Mouse (Mus musculus) embryonic facial prominence, embryonic 14.5 days (tissue): Measurements from ENCODE around the gene Commd1. TPM values are rescaled to one million over a fixed set of nuclear protein-coding genes. Genes with fewer than 3 reads are reported as not detected.
A peak's percentile ranks its signal among the peaks of the same experiment; 100 is the strongest.

ENCODE experiments used
- ATAC-seq: fragments of 200-750 bp; cut with Nextera tagmentation; 2 replicates; pipeline ENCODE4 v1.8.0; 2017; ENCODE audit warnings: low read depth, moderate number of reproducible peaks, moderate TSS enrichment
- DNase-seq: peaks from one replicate; pipeline ENCODE4 v3.0.0-alpha.2; 2015; ENCODE audit warnings: low spot score
- H3K27ac ChIP-seq: fragments of 300-500 bp; sonication (generic); replicated peaks from 2 replicates; pipeline ENCODE4 v1.5.1; 2014; ENCODE audit warnings: low read depth, mild to moderate bottlenecking, low read length, moderate library complexity
- H3K27me3 ChIP-seq: fragments of 300-500 bp; sonication (generic); replicated peaks from 2 replicates; pipeline ENCODE4 v1.6.1; 2014; ENCODE audit warnings: low read length; ENCODE audit not compliant: control insufficient read depth, insufficient read depth
- H3K36me3 ChIP-seq: fragments of 300-500 bp; sonication (generic); 2 replicates; pipeline ENCODE4 v1.6.1; 2014; ENCODE audit warnings: low read length, mixed read lengths; ENCODE audit not compliant: control insufficient read depth, insufficient read depth
- H3K4me1 ChIP-seq: fragments of 300-500 bp; sonication (generic); 2 replicates; pipeline ENCODE4 v1.6.1; 2014; ENCODE audit warnings: antibody characterized with exemption, low read length; ENCODE audit not compliant: control insufficient read depth, insufficient read depth
- H3K4me2 ChIP-seq: fragments of 300-500 bp; sonication (generic); 2 replicates; pipeline ENCODE4 v1.6.1; 2014; ENCODE audit warnings: low read depth, mild to moderate bottlenecking, low read length, moderate library complexity, mixed read lengths
- H3K4me3 ChIP-seq: fragments of 300-500 bp; sonication (generic); 2 replicates; pipeline ENCODE4 v1.5.1; 2014; ENCODE audit warnings: low read depth, mild to moderate bottlenecking, low read length
- H3K9ac ChIP-seq: fragments of 300-500 bp; sonication (generic); 2 replicates; pipeline ENCODE4 v1.6.1; 2014; ENCODE audit warnings: low read depth, mild to moderate bottlenecking, low read length, moderate library complexity, mixed read lengths
- H3K9me3 ChIP-seq: fragments of 300-500 bp; sonication (generic); 2 replicates; pipeline ENCODE4 v1.6.1; 2016; ENCODE audit warnings: low read length; ENCODE audit not compliant: control insufficient read depth
- WGBS: fragments of 180-500 bp; shearing (Covaris S2); extraction: QIAGEN DNeasy Blood & Tissue Kit; methylation state at CpG from one replicate; pipeline ENCODE4 v1.1.7; 2014; 5-methylcytosine and 5-hydroxymethylcytosine counted together
- polyA plus RNA-seq: library from polyadenylated mRNA; unstranded; fragments of >200 nt; fragmentation: Nextera tagmentation; extraction: Ambion mirVana; gene quantifications from 2 replicates; pipeline ENCODE4 v1.2.1, GENCODE M21; 2014

Commd1 gene
- polyA plus RNA-seq, 1 experiment from 2014 or later, result 376 TPM

GRCm38 (mm10) chr11:22886991-22887390 is 95.2 kb downstream of the Commd1 start:
- H3K27me3 ChIP-seq, result no peaks in the 10 kb centered on the region
- no peak overlapping the region for H3K9ac ChIP-seq
- H3K9me3 ChIP-seq, result no peaks in the 10 kb centered on the region
- H3K36me3 ChIP-seq, result no peaks in the 10 kb centered on the region
- no peaks in the 10 kb centered on the region for H3K4me1 ChIP-seq
- ATAC-seq (no peak), DNase-seq (no peak)
- H3K27ac ChIP-seq, result no peak overlapping the region
- 84% methylated on average over 4 of the region's 4 CpGs for WGBS
- H3K4me2 ChIP-seq, result no peak overlapping the region
- no peak overlapping the region for H3K4me3 ChIP-seq

- DNase-seq (no peak), ATAC-seq (no peak)
- Histone ChIP-seq H3K27ac (no peak overlapping the region), H3K4me2 (no peak overlapping the region), H3K9me3 (no peaks in the 10 kb centered on the region), H3K9ac (no peak overlapping the region), H3K4me1 (no peaks in the 10 kb centered on the region), H3K36me3 (no peaks in the 10 kb centered on the region), H3K4me3 (no peak overlapping the region), H3K27me3 (no peaks in the 10 kb centered on the region)
- WGBS, result 91% methylated on average over 1 of the region's 1 CpGs
Observed at GRCm38 (mm10) chr11:22885350-22885749, 96.8 kb downstream of the Commd1 start.

GRCm38 (mm10) chr11:22883676-22884075 is 98.5 kb downstream of the Commd1 start:
- Histone ChIP-seq H3K27me3 (no peaks in the 10 kb centered on the region), H3K27ac (no peak overlapping the region), H3K36me3 (no peaks in the 10 kb centered on the region), H3K9me3 (no peaks in the 10 kb centered on the region), H3K4me3 (no peak overlapping the region), H3K9ac (no peak overlapping the region), H3K4me2 (no peak overlapping the region), H3K4me1 (no peaks in the 10 kb centered on the region)
- WGBS, result 77% methylated on average over 2 of the region's 2 CpGs
- ATAC-seq (no peak), DNase-seq (no peak)

- DNase-seq, result no peak
Observed at GRCm38 (mm10) chr11:22882926-22883325, 99.3 kb downstream of the Commd1 start.

GRCm38 (mm10) chr11:22880383-22881172 is 101.6 kb downstream of the Commd1 start:
- H3K9me3 ChIP-seq, result no peaks in the 10 kb centered on the region
- no peak for ATAC-seq
- H3K4me2 ChIP-seq, result no peak overlapping the region
- 67% methylated on average over 3 of the region's 3 CpGs for WGBS
- H3K9ac ChIP-seq, result no peak overlapping the region
- H3K36me3 ChIP-seq, result no peaks in the 10 kb centered on the region
- H3K27ac ChIP-seq, result no peak overlapping the region
- DNase-seq, result no peak
- no peak overlapping the region for H3K4me3 ChIP-seq
- H3K4me1 ChIP-seq, result no peaks in the 10 kb centered on the region; the same call in 1 of the 2 replicates
- H3K27me3 ChIP-seq, result no peaks in the 10 kb centered on the region

More at GRCm38 (mm10) chr11:22882926-22883325, 99.3 kb downstream of the Commd1 start:
- H3K27ac ChIP-seq, result no peak overlapping the region
- no peak overlapping the region for H3K9ac ChIP-seq
- no peaks in the 10 kb centered on the region for H3K4me1 ChIP-seq
- H3K4me2 ChIP-seq, result no peak overlapping the region
- no peak for ATAC-seq
- H3K9me3 ChIP-seq, result no peaks in the 10 kb centered on the region
- H3K4me3 ChIP-seq, result no peak overlapping the region
- H3K27me3 ChIP-seq, result no peaks in the 10 kb centered on the region
- no peaks in the 10 kb centered on the region for H3K36me3 ChIP-seq

- Histone ChIP-seq H3K4me1 (peaks cover 4% of the 10 kb centered on the region; the same call in 1 of the 2 replicates), H3K27me3 (no peaks in the 10 kb centered on the region), H3K9ac (no peak overlapping the region), H3K36me3 (no peaks in the 10 kb centered on the region), H3K4me2 (no peak overlapping the region), H3K9me3 (no peaks in the 10 kb centered on the region), H3K4me3 (no peak overlapping the region), H3K27ac (no peak overlapping the region)
- WGBS, result 76% methylated on average over 4 of the region's 4 CpGs
- no peak for ATAC-seq
- no peak for DNase-seq
Observed at GRCm38 (mm10) chr11:22879645-22880044, 102.5 kb downstream of the Commd1 start.

- no peak overlapping the region for H3K4me2 ChIP-seq
- no peaks in the 10 kb centered on the region for H3K9me3 ChIP-seq
- H3K4me3 ChIP-seq, result no peak overlapping the region
- ATAC-seq, result no peak
- no peaks in the 10 kb centered on the region for H3K36me3 ChIP-seq
- no peak overlapping the region for H3K27ac ChIP-seq
- peaks cover 17% of the 10 kb centered on the region; the same call in 1 of the 2 replicates for H3K4me1 ChIP-seq
- no peaks in the 10 kb centered on the region for H3K27me3 ChIP-seq
- 81% methylated on average over 3 of the region's 3 CpGs for WGBS
- H3K9ac ChIP-seq, result no peak overlapping the region
- no peak for DNase-seq
Observed at GRCm38 (mm10) chr11:22876680-22877330, 105.4 kb downstream of the Commd1 start.

- H3K27me3 ChIP-seq, result no peaks in the 10 kb centered on the region
- no peak; the same call in 1 of the 2 replicates for ATAC-seq
- WGBS, result 54% methylated on average over 4 of the region's 4 CpGs
- H3K4me2 ChIP-seq, result no peak overlapping the region
- no peak overlapping the region for H3K4me3 ChIP-seq
- no peak for DNase-seq
- H3K4me1 ChIP-seq, result peaks cover 17% of the 10 kb centered on the region; the same call in 1 of the 2 replicates
- peak overlapping the region; percentile 52; the same call in 1 of the 2 replicates for H3K27ac ChIP-seq
- no peaks in the 10 kb centered on the region for H3K9me3 ChIP-seq
- no peaks in the 10 kb centered on the region for H3K36me3 ChIP-seq
- H3K9ac ChIP-seq, result no peak overlapping the region
Observed at GRCm38 (mm10) chr11:22875279-22875678, 106.9 kb downstream of the Commd1 start.
